Mouse (Mus musculus): ENCODE data around the gene Tph1. TPM values are rescaled to one million over a fixed set of nuclear protein-coding genes. Genes with fewer than 3 reads are reported as not detected.

Tph1 gene
- polyA plus RNA-seq, 1 experiment: 0.19 TPM

DNA sequence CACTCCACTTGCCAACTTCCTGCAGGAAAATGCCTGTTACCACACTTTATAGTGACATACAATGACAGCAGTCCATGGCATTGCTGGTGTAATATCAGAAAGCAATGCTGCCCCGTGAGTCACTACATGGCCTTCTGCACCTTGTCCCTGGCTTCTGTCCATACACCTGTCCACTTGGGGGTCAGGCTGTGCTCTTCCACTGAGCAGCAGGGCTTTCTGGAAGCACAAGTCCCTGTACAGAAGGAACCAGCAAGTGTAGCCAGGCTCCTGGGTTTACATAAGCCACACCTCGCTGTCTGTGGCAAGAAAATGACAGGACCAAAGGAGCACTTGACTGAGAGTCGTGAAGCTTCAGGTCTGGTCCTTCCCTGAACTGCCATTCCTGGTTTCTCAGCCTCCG, 63.0 kb downstream of the Tph1 start:
- H3K4me1 ChIP-seq (ENCODE audit: control insufficient read depth, insufficient read depth, low read length): 0 out of 2 replicates have a peak, but pooled peaks cover 2% of the 10 kb centered on the region
- TF ChIP-seq CTCF (IDR thresholded peaks at IDR 0.05; ENCODE audit: extremely low read depth, insufficient read depth, low read length) (no peak), POLR2A (IDR thresholded peaks at IDR 0.05; ENCODE audit: extremely low read depth, insufficient read depth, low read length) (no peak)
- H3K4me3 ChIP-seq (ENCODE audit: insufficient read depth, low read length): no peak overlapping the region
- H3K27ac ChIP-seq (ENCODE audit: insufficient read depth, low read length): no peak overlapping the region

DNA sequence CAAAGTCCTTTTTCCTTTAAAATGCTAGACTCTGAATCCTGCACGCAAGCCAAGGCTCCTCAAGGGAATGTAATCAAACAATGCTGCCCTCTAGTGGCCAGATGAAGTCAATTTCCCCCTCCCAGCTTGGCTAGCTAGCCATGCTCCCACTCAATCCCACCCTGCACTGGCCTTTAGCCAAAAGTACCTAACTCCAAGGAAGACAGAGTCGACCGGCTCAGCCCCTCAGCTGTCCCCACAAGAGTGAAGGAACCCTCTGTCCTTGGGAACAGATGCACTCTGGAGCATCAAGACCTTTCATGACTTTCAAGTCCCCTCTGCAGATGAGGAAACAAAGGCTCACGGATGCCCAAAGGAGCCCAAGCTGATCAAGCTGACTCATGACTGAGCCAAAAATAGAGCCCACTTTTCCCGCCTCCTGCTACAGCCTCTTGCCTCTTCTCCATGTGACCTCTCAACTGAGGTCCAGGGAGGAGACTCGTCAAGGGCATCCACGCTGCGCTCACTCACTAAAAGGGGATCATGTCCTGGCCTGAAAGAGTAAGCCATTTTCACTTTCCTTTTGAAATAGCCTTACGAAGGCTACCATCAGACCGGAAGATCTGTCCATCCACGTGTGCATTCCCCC, 64.8 kb downstream of the Tph1 start:
- H3K4me3 ChIP-seq (ENCODE audit: insufficient read depth, low read length): no peak overlapping the region
- H3K4me1 ChIP-seq (ENCODE audit: control insufficient read depth, insufficient read depth, low read length): 0 out of 2 replicates have a peak, but pooled peaks cover 2% of the 10 kb centered on the region
- TF ChIP-seq POLR2A (IDR thresholded peaks at IDR 0.05; ENCODE audit: extremely low read depth, insufficient read depth, low read length): no peak
- peak; percentile 81 for TF ChIP-seq CTCF (IDR thresholded peaks at IDR 0.05; ENCODE audit: extremely low read depth, insufficient read depth, low read length)
- H3K27ac ChIP-seq (ENCODE audit: insufficient read depth, low read length): no peak overlapping the region

DNA sequence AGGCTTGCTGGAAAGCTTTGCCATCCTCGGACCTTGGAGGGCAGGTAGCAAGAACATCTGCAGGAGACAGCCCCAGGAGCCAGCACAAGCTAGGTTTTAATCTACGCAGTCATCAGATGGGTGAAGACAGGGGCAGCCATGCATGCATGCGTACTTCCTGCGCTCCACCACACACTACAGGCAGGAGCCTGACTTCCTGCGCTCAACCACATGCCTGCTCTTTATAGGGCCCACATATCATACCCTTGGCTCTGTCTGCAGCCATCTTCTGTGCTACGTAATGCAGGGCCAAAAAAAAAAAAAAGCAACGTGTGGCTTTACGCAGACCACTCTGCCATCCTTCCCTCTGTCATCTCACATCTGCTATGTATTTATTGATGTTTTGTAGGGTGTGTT, 65.3 kb downstream of the Tph1 start:
- 0 out of 2 replicates have a peak, but pooled peaks cover 2% of the 10 kb centered on the region for H3K4me1 ChIP-seq (ENCODE audit: control insufficient read depth, insufficient read depth, low read length)
- no peak overlapping the region for H3K4me3 ChIP-seq (ENCODE audit: insufficient read depth, low read length)
- TF ChIP-seq CTCF (IDR thresholded peaks at IDR 0.05; ENCODE audit: extremely low read depth, insufficient read depth, low read length) (no peak), POLR2A (IDR thresholded peaks at IDR 0.05; ENCODE audit: extremely low read depth, insufficient read depth, low read length) (no peak)
- no peak overlapping the region for H3K27ac ChIP-seq (ENCODE audit: insufficient read depth, low read length)

- Histone ChIP-seq H3K4me1 (ENCODE audit: control insufficient read depth, insufficient read depth, low read length) (0 out of 2 replicates have a peak, but pooled peaks cover 2% of the 10 kb centered on the region), H3K4me3 (ENCODE audit: insufficient read depth, low read length) (no peak overlapping the region), H3K27ac (ENCODE audit: insufficient read depth, low read length) (no peak overlapping the region)
- peak; percentile 87 for TF ChIP-seq CTCF (IDR thresholded peaks at IDR 0.05; ENCODE audit: extremely low read depth, insufficient read depth, low read length)
- no peak for TF ChIP-seq POLR2A (IDR thresholded peaks at IDR 0.05; ENCODE audit: extremely low read depth, insufficient read depth, low read length)
Observed at GRCm38 (mm10) chr7:46606391-46607030, 65.8 kb downstream of the Tph1 start.

DNA sequence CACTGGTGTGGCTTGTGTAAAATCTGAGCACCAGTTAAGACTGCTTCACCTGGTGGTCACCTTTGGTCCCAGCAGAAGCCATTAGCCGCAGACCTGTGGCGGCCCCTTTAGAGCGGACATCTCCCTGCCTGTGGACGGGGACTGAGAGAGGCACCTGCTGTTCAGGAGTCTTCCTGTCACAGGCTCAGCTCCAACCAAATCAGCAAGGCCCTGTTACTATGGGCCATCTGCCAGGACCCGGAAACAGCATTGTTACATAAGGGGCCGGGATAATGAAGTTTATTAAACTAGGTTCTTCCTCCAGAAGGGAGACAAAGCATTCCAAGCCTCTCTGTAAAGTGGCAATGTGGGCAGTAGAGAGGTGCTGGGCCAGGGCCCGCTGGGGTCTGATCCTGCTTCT, 69.3 kb downstream of the Tph1 start:
- Histone ChIP-seq H3K4me1 (ENCODE audit: control insufficient read depth, insufficient read depth, low read length) (0 out of 2 replicates have a peak, but pooled peaks cover 2% of the 10 kb centered on the region), H3K27ac (ENCODE audit: insufficient read depth, low read length) (no peak overlapping the region), H3K4me3 (ENCODE audit: insufficient read depth, low read length) (no peak overlapping the region)
- no peak for TF ChIP-seq CTCF (IDR thresholded peaks at IDR 0.05; ENCODE audit: extremely low read depth, insufficient read depth, low read length)
- TF ChIP-seq POLR2A (IDR thresholded peaks at IDR 0.05; ENCODE audit: extremely low read depth, insufficient read depth, low read length): no peak

DNA sequence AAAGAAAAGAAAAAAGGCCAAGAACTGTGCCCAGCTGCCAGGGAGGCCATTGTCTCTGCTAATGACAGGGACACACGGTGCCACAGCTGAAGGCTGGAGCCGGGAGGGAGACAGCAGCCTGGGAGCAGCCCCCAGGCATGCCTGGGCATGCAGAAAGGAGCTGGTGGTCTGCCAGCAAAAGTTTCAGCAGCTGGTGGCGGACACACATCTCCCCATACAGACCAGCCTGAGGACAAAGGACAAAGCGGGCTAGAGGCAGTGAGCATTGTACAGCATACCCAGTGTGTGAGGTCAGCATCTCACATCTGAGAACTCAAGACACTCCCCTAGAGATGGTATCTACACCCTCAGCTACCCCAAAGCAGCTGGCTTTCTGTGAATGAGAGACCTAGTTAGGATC, 70.3 kb downstream of the Tph1 start:
- no peak overlapping the region for H3K4me3 ChIP-seq (ENCODE audit: insufficient read depth, low read length)
- H3K4me1 ChIP-seq (ENCODE audit: control insufficient read depth, insufficient read depth, low read length): 0 out of 2 replicates have a peak, but pooled peaks cover 2% of the 10 kb centered on the region
- H3K27ac ChIP-seq (ENCODE audit: insufficient read depth, low read length): no peak overlapping the region
- no peak for TF ChIP-seq CTCF (IDR thresholded peaks at IDR 0.05; ENCODE audit: extremely low read depth, insufficient read depth, low read length)
- no peak for TF ChIP-seq POLR2A (IDR thresholded peaks at IDR 0.05; ENCODE audit: extremely low read depth, insufficient read depth, low read length)

GRCm38 (mm10) chr7:46601097-46601496, 71.2 kb downstream of the Tph1 start:
- H3K4me1 ChIP-seq (ENCODE audit: control insufficient read depth, insufficient read depth, low read length): no peaks in the 10 kb centered on the region
- TF ChIP-seq CTCF (IDR thresholded peaks at IDR 0.05; ENCODE audit: extremely low read depth, insufficient read depth, low read length): no peak
- no peak for TF ChIP-seq POLR2A (IDR thresholded peaks at IDR 0.05; ENCODE audit: extremely low read depth, insufficient read depth, low read length)
- no peak overlapping the region for H3K4me3 ChIP-seq (ENCODE audit: insufficient read depth, low read length)
- H3K27ac ChIP-seq (ENCODE audit: insufficient read depth, low read length): no peak overlapping the region

DNA sequence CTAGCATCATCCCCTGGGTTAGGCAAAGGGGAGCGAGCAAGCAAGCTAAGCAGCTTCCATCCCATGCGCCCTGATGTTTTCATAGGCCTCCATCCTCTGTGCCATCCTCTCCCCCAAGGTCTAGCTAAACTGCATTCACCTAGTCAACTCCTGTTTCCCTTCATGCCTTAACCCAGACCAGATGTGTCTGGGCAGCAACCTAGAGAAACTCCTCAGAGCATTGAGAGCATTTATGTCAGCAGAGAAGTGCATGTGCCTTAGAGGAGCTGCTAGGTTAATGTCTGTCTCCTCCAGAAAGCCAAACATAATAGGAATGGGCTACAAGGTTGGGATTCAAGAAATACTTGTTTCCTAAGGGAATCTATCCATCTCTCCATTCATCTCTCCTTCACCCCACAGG, 75.3 kb downstream of the Tph1 start:
- TF ChIP-seq CTCF (IDR thresholded peaks at IDR 0.05; ENCODE audit: extremely low read depth, insufficient read depth, low read length) (no peak), POLR2A (IDR thresholded peaks at IDR 0.05; ENCODE audit: extremely low read depth, insufficient read depth, low read length) (no peak)

More for the DNA sequence above, 75.3 kb downstream of the Tph1 start:
- H3K27ac ChIP-seq (ENCODE audit: insufficient read depth, low read length): no peak overlapping the region
- H3K4me3 ChIP-seq (ENCODE audit: insufficient read depth, low read length): no peak overlapping the region
- H3K4me1 ChIP-seq (ENCODE audit: control insufficient read depth, insufficient read depth, low read length): no peaks in the 10 kb centered on the region

Other genes starting within 250 kb of the Tph1 start
- gene Sergef, start 32.7 kb downstream of the Tph1 start, polyA plus RNA-seq (2012; rRNA removed): 44.9 and 46.8 TPM in 2 replicates
- gene Saal1, start 38.1 kb upstream of the Tph1 start, polyA plus RNA-seq (2012; rRNA removed): 7.1 and 7.7 TPM in 2 replicates
- gene Saa3, start 43.2 kb upstream of the Tph1 start, polyA plus RNA-seq (2012; rRNA removed): not detected in 2 replicates
- not detected in 2 replicates for gene Saa4, start 60.1 kb upstream of the Tph1 start, polyA plus RNA-seq (2012; rRNA removed)
- 0.04 TPM in 1 of 2 replicates, not detected in the other for gene Saa1, start 70.4 kb upstream of the Tph1 start, polyA plus RNA-seq (2012; rRNA removed)
- not detected in 2 replicates for gene Saa2, start 79.3 kb upstream of the Tph1 start, polyA plus RNA-seq (2012; rRNA removed)
- gene Hps5, start 123.5 kb upstream of the Tph1 start, polyA plus RNA-seq (2012; rRNA removed): 16.7 and 17.1 TPM in 2 replicates
- gene Gtf2h1, start 123.6 kb upstream of the Tph1 start, polyA plus RNA-seq (2012; rRNA removed): 30.1 TPM in 2 replicates
- gene Ldha, start 168.9 kb upstream of the Tph1 start, polyA plus RNA-seq (2012; rRNA removed): 392 and 402 TPM in 2 replicates
- 0.08 TPM in 1 of 2 replicates, not detected in the other for gene Ldhc, start 188.7 kb upstream of the Tph1 start, polyA plus RNA-seq (2012; rRNA removed)
- 61.9 and 67.3 TPM in 2 replicates for gene Tsg101, start 247.4 kb upstream of the Tph1 start, polyA plus RNA-seq (2012; rRNA removed)